Mouse (Mus musculus): ENCODE results near the gene Ilf3.

DNA sequence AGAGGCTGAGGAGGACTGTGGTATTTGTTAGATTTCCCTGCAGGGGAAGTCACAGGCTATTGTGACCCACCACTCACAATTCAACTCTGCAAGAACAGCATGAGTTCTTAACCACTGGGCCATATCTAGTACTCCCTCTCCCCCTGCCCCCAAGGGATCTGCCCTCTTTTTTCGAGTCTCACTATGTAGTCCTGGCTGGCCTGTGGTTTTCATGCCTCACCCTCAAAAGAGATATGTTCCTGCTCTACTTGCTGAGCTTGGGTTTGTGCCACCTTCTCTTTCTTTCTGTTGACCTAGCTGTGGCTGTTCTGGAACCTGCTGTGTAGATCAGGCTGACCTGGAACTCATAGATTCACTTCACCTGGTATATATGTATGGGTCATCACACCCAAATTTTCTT lies 4.8 kb downstream of the Ilf3 start:
- no peak for TF ChIP-seq CTCF (IDR thresholded peaks at IDR 0.05; ENCODE audit: insufficient read depth, low read depth, low read length)
- no peak for TF ChIP-seq POLR2A (IDR thresholded peaks at IDR 0.05; ENCODE audit: insufficient read depth, low read depth, low read length)

Measured in olfactory bulb, adult 2 months (tissue).